Mouse (Mus musculus) thymus, adult 2 months (tissue): ENCODE data around the gene Shisa2.

Experiments used
- CTCF ChIP-seq: fragments of 200-500 bp; IDR thresholded peaks from 2 replicates; pipeline ENCODE4 v1.5.1; 2012; ENCODE audit warnings: mild to moderate bottlenecking, control low read depth, low read length, moderate library complexity, borderline replicate concordance; ENCODE audit not compliant: control insufficient read depth, poor library complexity, insufficient read depth; ENCODE audit errors: extremely low read depth
- POLR2A ChIP-seq: fragments of 200-500 bp; IDR thresholded peaks from 2 replicates; pipeline ENCODE4 v1.6.1; 2012; ENCODE audit warnings: mild to moderate bottlenecking, low read length, control low read depth, moderate library complexity; ENCODE audit not compliant: control insufficient read depth, poor library complexity, insufficient read depth; ENCODE audit errors: extremely low read depth

DNA sequence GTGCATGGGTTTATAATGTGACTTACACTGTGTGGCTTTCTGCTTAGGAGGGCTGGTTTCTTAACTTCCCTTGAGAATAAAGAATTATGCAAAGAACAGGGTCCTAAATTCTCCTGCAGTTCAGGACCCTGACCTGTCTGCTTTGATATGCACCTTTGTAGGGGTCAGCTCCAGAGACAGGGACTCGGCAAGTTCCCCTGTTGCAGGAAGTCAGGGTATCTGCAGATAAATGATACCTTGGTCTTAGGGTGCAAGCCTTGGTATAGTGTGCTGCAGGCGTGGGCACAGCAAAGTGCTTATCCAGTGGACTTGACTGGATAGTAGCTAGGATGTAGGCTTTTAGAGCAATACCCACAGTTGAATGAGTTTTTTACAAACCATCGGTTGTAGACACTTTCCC, 19.8 kb downstream of the Shisa2 start:
- TF ChIP-seq POLR2A (no peak), CTCF (no peak)
